12 mouse cellular contexts compared by ENCODE assay signal in genomic region chr16:18214858-18215257, GRCm38 (mm10). TPM values are rescaled to one million over a fixed set of nuclear protein-coding genes. Genes with fewer than 3 reads are reported as not detected.
A peak's percentile ranks its signal among the peaks of the same experiment; 100 is the strongest.
DNase-seq lines count a peak whose midpoint lies in the region; ATAC-seq and TF ChIP-seq lines count a peak whose summit lies in the region.
"Had no signal": no experiment of that assay in that cellular context is flagged by ENCODE, and none has a peak within 500 bp of the region (broad histone marks: within the 10 kb centered on the region; RNA-seq: fewer than 3 reads in every experiment).

No protein-coding gene starts in this region.

- no peaks in the 10 kb centered on the region for H3K9me3 ChIP-seq in forebrain, embryonic 12.5 days
- no peaks in the 10 kb centered on the region for H3K9me3 ChIP-seq in hindbrain, embryonic 13.5 days
- no peaks in the 10 kb centered on the region for H3K9me3 ChIP-seq in midbrain, postnatal 0 days (ENCODE audit: low read length)
- H3K9me3 ChIP-seq: stomach, embryonic 15.5 days had no signal

- WGBS in forebrain, embryonic 12.5 days: 58% methylated on average over 7 of the region's 7 CpGs
- 67% methylated on average over 7 of the region's 7 CpGs for WGBS in hindbrain, embryonic 13.5 days
- 57% methylated on average over 7 of the region's 7 CpGs for WGBS in midbrain, postnatal 0 days

- peak overlapping the region; percentile 48 for H3K9ac ChIP-seq in forebrain, embryonic 12.5 days
- peak overlapping the region; percentile 59; the same call in 1 of the 2 replicates for H3K9ac ChIP-seq in hindbrain, embryonic 13.5 days
- peak overlapping the region; percentile 54 for H3K9ac ChIP-seq in midbrain, postnatal 0 days (replicated peaks; ENCODE audit: low read length, poor library complexity, severe bottlenecking)
- H3K9ac ChIP-seq: stomach, embryonic 15.5 days had no signal

- intact Hi-C loops in left cerebral cortex, adult 2 months (cut with DNase I): no loop called here

- TF ChIP-seq CTCF in left cerebral cortex, adult 2 months (IDR thresholded peaks at IDR 0.05): no peak
- TF ChIP-seq CTCF in midbrain, postnatal 0 days (IDR thresholded peaks at IDR 0.05): no peak

- H3K36me3 ChIP-seq in forebrain, embryonic 12.5 days (replicated peaks): no peaks in the 10 kb centered on the region
- H3K36me3 ChIP-seq in hindbrain, embryonic 13.5 days: no peaks in the 10 kb centered on the region
- no peaks in the 10 kb centered on the region for H3K36me3 ChIP-seq in midbrain, postnatal 0 days (ENCODE audit: insufficient read depth, low read length)
- H3K36me3 ChIP-seq: stomach, embryonic 15.5 days had no signal

- H3K4me3 ChIP-seq in left cerebral cortex, adult 2 months: peak overlapping the region; percentile 2; the same call in 1 of the 2 replicates
- peak overlapping the region; percentile 13 for H3K4me3 ChIP-seq in forebrain, embryonic 12.5 days (replicated peaks)
- peak overlapping the region; percentile 31 for H3K4me3 ChIP-seq in hindbrain, embryonic 13.5 days
- no peak overlapping the region for H3K4me3 ChIP-seq in midbrain, postnatal 0 days (ENCODE audit: low read depth, low read length)
- H3K4me3 ChIP-seq: stomach, embryonic 15.5 days had no signal

- DNase-seq in left cerebral cortex, adult 2 months (ENCODE audit: extremely low spot score in 1 of 2, low spot score in 2 of 2): no peak
- no peak for DNase-seq in left cerebral cortex, adult 8-10 months (ENCODE audit: low spot score in 2 of 2)
- DNase-seq in midbrain, postnatal 0 days (ENCODE audit: low spot score): peak; percentile 41
- DNase-seq in layer of hippocampus, adult 11-12 months (ENCODE audit: low spot score): no peak
- DNase-seq in urinary bladder, postnatal 25 days (ENCODE audit: low spot score): no peak
- DNase-seq: kidney, postnatal 14 days; lung, adult 18-20 months had no signal

- peak overlapping the region; percentile 46 for H3K4me2 ChIP-seq in forebrain, embryonic 12.5 days
- peak overlapping the region; percentile 55 for H3K4me2 ChIP-seq in hindbrain, embryonic 13.5 days
- H3K4me2 ChIP-seq in midbrain, postnatal 0 days (ENCODE audit: low read depth, low read length, poor library complexity, severe bottlenecking): peak overlapping the region; percentile 41
- H3K4me2 ChIP-seq: stomach, embryonic 15.5 days had no signal

- H3K27ac ChIP-seq in left cerebral cortex, adult 2 months: peak overlapping the region; percentile 76
- H3K27ac ChIP-seq in forebrain, embryonic 12.5 days: peak overlapping the region; percentile 88
- H3K27ac ChIP-seq in hindbrain, embryonic 13.5 days: peak overlapping the region; percentile 90
- peak overlapping the region; percentile 86 for H3K27ac ChIP-seq in midbrain, postnatal 0 days (ENCODE audit: low read depth, low read length)
- H3K27ac ChIP-seq: stomach, embryonic 15.5 days had no signal

- ATAC-seq in forebrain, embryonic 12.5 days (ENCODE audit: low FRiP score): no peak
- ATAC-seq in hindbrain, embryonic 13.5 days (ENCODE audit: low FRiP score): no peak
- no peak for ATAC-seq in midbrain, postnatal 0 days (ENCODE audit: low FRiP score)

- H3K4me1 ChIP-seq in forebrain, embryonic 12.5 days: peaks cover 54% of the 10 kb centered on the region
- peaks cover 53% of the 10 kb centered on the region for H3K4me1 ChIP-seq in hindbrain, embryonic 13.5 days (replicated peaks)
- peaks cover 23% of the 10 kb centered on the region; the same call in 1 of the 2 replicates for H3K4me1 ChIP-seq in midbrain, postnatal 0 days (ENCODE audit: insufficient read depth, low read length)

- H3K27me3 ChIP-seq in forebrain, embryonic 12.5 days: 0 out of 2 replicates have a peak, but pooled peaks cover 6% of the 10 kb centered on the region
- H3K27me3 ChIP-seq in hindbrain, embryonic 13.5 days: 0 out of 2 replicates have a peak, but pooled peaks cover 4% of the 10 kb centered on the region
- H3K27me3 ChIP-seq in midbrain, postnatal 0 days (ENCODE audit: insufficient read depth, low read length): no peaks in the 10 kb centered on the region
- H3K27me3 ChIP-seq: stomach, embryonic 15.5 days had no signal

RNA-seq across cellular contexts. Expression of gene Ccdc188, which starts 2.8 kb away (rescaled TPM):
- not detected for total RNA-seq in left cerebral cortex, adult 2 months (2021)
- total RNA-seq in left cerebral cortex, adult 8-10 months (2022): not detected
- polyA plus RNA-seq in forebrain, embryonic 12.5 days (2016; fragmentation: Nextera tagmentation; extraction: Ambion mirVana): not detected in 2 replicates
- polyA plus RNA-seq in hindbrain, embryonic 13.5 days (2015; fragmentation: Nextera tagmentation; extraction: Ambion mirVana): not detected in 2 replicates
- total RNA-seq in midbrain, postnatal 0 days (2014; rRNA removed): not detected in 2 replicates
- not detected in 2 replicates for polyA plus RNA-seq in midbrain, postnatal 0 days (2015; fragmentation: Nextera tagmentation; extraction: Ambion mirVana)
- polyA plus RNA-seq: cortical plate, adult 2 months; stomach, embryonic 15.5 days had no signal

RNA-seq across cellular contexts. Expression of gene Zdhhc8, which starts 20.1 kb away (rescaled TPM):
- total RNA-seq in left cerebral cortex, adult 2 months (2021): 100 to 1,000 TPM; 132 to 134 TPM
- total RNA-seq in left cerebral cortex, adult 8-10 months (2022): 100 to 1,000 TPM; 106 to 125 (median 117) TPM
- 15.7 and 16.9 TPM in 2 replicates for polyA plus RNA-seq in forebrain, embryonic 12.5 days (2016; fragmentation: Nextera tagmentation; extraction: Ambion mirVana)
- 11.9 and 12.2 TPM in 2 replicates for polyA plus RNA-seq in hindbrain, embryonic 13.5 days (2015; fragmentation: Nextera tagmentation; extraction: Ambion mirVana)
- total RNA-seq in midbrain, postnatal 0 days (2014; rRNA removed): 34.1 and 41.2 TPM in 2 replicates
- polyA plus RNA-seq in midbrain, postnatal 0 days (2015; fragmentation: Nextera tagmentation; extraction: Ambion mirVana): 13.8 and 14.6 TPM in 2 replicates

RNA-seq across cellular contexts. Expression of gene Trmt2a, which starts 33.6 kb away (rescaled TPM):
- total RNA-seq in left cerebral cortex, adult 2 months (2021): 10 to 100 TPM; 43.6 to 47.7 TPM
- 10 to 100 TPM; 45.5 to 57.0 (median 48.8) TPM for total RNA-seq in left cerebral cortex, adult 8-10 months (2022)
- polyA plus RNA-seq in forebrain, embryonic 12.5 days (2016; fragmentation: Nextera tagmentation; extraction: Ambion mirVana): 111 and 118 TPM in 2 replicates
- polyA plus RNA-seq in hindbrain, embryonic 13.5 days (2015; fragmentation: Nextera tagmentation; extraction: Ambion mirVana): 95.8 and 98.7 TPM in 2 replicates
- total RNA-seq in midbrain, postnatal 0 days (2014; rRNA removed): 55.5 and 57.4 TPM in 2 replicates
- 67.6 and 76.4 TPM in 2 replicates for polyA plus RNA-seq in midbrain, postnatal 0 days (2015; fragmentation: Nextera tagmentation; extraction: Ambion mirVana)

RNA-seq across cellular contexts. Expression of gene Ranbp1, which starts 33.7 kb away (rescaled TPM):
- 10 to 100 TPM; 87.3 to 92.9 TPM for total RNA-seq in left cerebral cortex, adult 2 months (2021)
- 10 to 100 TPM; 83.1 to 99.0 (median 90.9) TPM for total RNA-seq in left cerebral cortex, adult 8-10 months (2022)
- 983 and 1,008 TPM in 2 replicates for polyA plus RNA-seq in forebrain, embryonic 12.5 days (2016; fragmentation: Nextera tagmentation; extraction: Ambion mirVana)
- polyA plus RNA-seq in hindbrain, embryonic 13.5 days (2015; fragmentation: Nextera tagmentation; extraction: Ambion mirVana): 444 and 462 TPM in 2 replicates
- 170 and 192 TPM in 2 replicates for total RNA-seq in midbrain, postnatal 0 days (2014; rRNA removed)
- 412 and 447 TPM in 2 replicates for polyA plus RNA-seq in midbrain, postnatal 0 days (2015; fragmentation: Nextera tagmentation; extraction: Ambion mirVana)

RNA-seq across cellular contexts. Expression of gene Gm49776, which starts 43.3 kb away (rescaled TPM):
- total RNA-seq in left cerebral cortex, adult 2 months (2021): not detected
- not detected for total RNA-seq in left cerebral cortex, adult 8-10 months (2022)
- polyA plus RNA-seq in forebrain, embryonic 12.5 days (2016; fragmentation: Nextera tagmentation; extraction: Ambion mirVana): 3.4 TPM in 1 of 2 replicates, not detected in the other
- 3.3 TPM in 1 of 2 replicates, not detected in the other for polyA plus RNA-seq in hindbrain, embryonic 13.5 days (2015; fragmentation: Nextera tagmentation; extraction: Ambion mirVana)
- 0.57 TPM in 1 of 2 replicates, not detected in the other for total RNA-seq in midbrain, postnatal 0 days (2014; rRNA removed)
- polyA plus RNA-seq in midbrain, postnatal 0 days (2015; fragmentation: Nextera tagmentation; extraction: Ambion mirVana): 1.3 TPM in 1 of 2 replicates, not detected in the other
- total RNA-seq: left cerebral cortex, postnatal 36 days had no signal
- polyA plus RNA-seq: cortical plate, adult 2 months had no signal
